Mouse (Mus musculus): ENCODE data around the gene Gm21988.

The Gm21988 gene

DNA sequence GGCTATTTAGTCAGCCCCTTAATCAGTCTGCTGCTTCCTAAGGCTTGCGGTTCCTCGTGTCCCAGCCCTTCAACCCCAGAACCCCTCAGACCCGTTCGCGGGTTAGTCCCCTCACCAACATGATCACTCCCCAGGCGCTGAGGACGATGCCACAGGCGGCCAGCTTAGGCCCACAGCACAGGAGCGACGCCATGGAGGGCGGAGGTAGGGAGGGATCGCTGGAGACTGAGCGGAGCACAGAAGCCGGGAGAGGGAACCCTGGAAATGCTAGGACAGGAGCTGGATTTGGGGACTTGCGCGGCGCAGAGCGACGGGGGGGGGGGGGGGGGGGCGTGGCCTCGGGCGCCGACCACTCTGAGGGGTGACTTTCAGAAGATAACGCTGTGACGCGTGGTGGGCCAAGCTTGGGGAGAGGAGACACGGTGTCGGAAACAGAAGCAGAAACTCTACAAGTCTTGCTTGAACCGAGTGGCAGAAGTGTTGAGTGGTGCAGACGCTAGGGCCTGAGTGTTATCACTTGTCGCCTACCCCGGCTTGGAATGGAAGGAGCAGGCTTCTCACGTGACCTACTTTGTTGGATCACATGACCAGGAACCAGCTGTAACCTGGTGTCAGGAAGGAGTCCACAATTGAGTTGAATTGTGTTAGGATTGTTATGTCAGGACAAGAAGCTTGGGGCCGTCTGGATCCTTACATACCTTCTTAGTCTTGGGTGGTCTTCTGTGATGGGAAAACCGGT, at the start of gene Gm21988, which contains the start of gene Rnasek:
Gene Gm21988 (minus strand): TSS at position 290 of the 739 bp plus-strand sequence.
Gene Rnasek (minus strand): TSS at position 302 of the 739 bp plus-strand sequence.
- DNase-seq (ENCODE audit: low read depth, low spot score), result peak; percentile 82

DNA sequence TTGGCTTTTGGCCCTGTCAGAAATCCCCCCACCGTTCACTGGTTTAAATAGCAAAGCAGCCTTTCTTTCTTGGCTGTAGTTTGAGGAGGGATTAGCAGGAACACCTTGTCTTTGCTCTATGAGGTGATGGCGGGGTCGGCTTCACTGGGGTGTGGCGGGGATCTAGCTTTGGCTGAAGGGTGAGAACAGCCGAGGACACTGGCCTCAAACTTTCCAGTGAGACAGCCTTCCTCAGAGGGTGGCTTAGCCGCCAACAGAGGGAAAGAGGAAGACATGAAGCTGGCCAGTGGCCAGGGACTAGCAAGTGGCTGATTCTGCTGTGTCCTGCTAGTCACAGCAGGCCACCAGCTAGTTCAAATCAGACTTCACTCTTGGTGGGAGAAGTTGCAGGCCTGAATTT, 49.6 kb upstream of the Gm21988 start:
- no peak for DNase-seq (ENCODE audit: low read depth, low spot score)

DNA sequence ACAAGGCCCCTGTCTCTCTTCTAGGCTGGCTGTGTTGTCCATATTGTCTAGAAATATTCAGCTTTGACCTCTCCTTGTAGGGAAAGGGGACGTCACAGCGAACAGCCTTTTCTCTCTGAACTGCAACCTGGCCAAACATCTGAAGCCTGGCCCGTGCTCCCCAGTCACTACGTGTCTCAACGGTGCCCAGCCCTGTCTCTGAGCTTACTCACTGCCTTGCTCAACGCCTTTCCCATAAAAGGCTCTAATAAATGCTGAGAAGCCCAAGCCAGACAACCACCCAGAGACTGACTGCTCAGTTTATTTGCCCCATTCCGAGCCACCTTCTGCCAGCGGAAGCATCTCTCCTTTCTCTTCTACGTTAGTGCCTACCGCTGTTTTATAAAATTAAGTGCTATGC, 48.5 kb upstream of the Gm21988 start:
- DNase-seq (ENCODE audit: low read depth, low spot score), result no peak

DNA sequence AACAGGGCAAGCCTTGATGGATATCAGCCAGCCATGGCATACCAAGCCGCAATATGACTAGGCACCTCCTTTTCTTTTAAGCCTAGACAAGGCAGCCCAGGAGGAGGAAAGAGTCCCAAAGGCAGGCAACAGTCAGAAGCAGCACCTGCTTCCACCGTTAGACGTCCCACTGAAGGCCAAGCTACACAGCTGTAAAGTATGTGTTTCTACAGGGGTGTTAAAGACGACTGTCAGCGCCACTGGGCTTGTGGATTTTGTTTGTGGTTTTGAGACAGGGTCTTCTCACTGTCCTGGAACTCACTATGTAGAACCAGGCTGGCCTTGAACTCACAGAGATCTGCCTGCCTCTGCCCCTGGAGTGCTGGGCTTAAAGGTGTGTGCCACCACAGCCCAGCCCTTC, 46.1 kb upstream of the Gm21988 start:
- DNase-seq (ENCODE audit: low read depth, low spot score), result no peak

DNA sequence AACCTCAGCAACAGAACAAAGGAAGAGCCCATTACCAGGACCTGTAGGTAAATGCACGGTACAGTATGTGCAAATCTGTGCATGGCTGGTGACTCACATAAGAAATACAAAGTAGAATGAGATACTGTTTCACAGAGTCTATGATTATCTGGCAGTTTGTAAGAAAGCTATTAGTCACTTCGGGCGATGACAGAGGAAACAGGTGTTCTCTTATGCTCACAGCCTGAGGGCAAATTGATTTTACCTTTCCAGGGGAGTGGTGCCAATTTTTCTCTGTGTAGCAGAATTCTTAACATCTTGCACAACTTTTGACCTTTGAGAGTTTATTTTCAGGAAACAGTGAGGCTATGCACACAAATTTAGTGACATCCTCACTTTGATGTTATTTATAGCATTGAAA, 45.1 kb upstream of the Gm21988 start:
- no peak for DNase-seq (ENCODE audit: low read depth, low spot score)

DNA sequence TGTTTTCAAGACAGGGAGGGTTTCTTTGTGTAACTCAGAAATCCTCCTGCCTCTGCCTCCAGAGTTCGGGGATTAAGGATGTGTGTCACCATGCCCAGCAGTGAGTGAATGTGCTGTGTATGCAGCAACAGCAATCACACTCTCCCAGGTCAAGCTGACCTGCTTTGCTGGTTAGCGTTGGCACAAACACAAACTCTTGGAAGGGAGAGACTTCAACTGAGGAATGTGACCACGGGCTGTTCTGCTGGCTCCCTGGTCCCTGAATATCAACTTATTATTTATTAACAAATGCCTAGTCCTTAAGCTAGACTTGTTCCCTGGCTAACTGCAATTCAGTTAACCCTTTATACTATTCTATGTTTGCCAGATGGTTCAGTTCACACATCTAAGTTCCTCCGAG, 44.0 kb upstream of the Gm21988 start:
- DNase-seq (ENCODE audit: low read depth, low spot score), result no peak

DNA sequence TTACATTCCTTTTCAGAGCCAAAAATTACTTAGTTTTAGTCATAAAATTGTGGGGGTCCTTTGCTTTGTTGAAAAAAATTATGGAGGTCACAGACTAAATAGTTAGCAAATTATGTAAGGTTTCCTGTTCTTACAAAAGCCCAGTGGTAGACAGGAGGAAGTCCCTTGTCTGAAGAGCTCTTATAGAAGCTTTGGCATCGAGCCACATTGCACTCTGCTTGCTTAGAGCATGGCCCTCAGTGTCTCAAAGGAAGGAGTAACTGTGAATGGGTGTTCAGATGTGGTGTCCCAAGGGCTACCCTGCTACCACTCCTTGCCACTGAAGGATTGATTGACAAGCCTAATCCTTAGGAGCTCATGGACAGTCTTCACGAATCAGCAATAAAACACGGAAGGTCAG, 40.8 kb upstream of the Gm21988 start:
- DNase-seq (ENCODE audit: low read depth, low spot score), result no peak

DNA sequence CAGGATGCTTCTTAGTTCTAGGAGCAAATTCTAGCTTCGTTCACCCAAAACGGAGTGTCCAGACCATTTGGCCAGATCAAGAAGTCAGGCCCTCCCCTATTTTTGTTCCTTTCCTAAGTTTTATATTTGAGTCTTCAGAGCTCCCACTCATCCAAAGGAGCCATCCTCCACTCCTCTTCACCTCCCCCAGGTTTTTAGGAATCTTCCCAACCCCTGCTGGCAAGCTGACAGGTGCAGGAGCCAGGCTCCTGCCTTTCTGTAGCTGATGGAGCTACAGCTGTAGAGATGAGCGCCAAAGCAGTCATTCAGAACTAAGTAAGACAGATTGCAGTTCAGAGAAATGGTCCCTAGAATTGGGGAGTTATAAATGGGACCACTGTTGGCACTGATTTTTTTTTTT, 39.3 kb upstream of the Gm21988 start:
- DNase-seq (ENCODE audit: low read depth, low spot score), result no peak

DNA sequence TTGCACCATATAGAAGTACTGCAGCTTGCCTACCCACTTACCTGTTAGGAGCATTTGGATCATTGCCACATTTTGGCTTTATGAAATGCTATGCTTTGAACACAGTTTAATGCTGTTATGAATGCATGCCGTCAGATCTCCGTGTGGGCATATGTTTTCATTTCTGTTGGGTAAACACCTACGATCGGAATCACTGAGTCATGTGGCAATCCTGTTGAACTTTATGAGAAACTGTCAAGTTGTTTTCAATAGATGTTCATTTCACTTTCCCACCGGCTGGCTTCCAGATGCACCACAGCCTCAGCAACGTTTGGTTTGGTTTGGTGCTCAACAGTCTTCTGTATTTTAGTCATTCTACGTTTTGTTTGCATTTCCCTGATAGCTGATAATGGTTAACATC, 32.0 kb upstream of the Gm21988 start:
- no peak for DNase-seq (ENCODE audit: low read depth, low spot score)

DNA sequence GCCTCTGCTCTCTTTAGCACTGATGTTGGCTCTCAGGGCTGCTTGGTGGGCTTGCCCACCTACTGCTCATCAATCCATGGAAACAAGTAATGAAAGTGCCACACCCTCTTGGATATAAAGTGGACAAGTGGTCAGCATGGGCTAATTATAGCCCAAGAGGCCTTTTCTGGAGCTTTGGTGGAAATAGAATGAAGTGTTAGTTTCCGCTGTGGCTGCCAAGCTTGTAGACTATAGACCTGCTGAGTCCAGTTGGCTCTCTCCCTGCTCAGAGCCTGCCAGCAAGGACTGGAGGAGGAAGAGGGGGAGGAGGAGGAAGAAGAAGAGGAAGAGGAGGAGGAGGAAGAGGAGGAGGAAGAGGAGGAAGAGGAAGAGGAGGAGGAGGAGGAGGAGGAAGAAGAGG, 26.8 kb upstream of the Gm21988 start:
- no peak for DNase-seq (ENCODE audit: low read depth, low spot score)

DNA sequence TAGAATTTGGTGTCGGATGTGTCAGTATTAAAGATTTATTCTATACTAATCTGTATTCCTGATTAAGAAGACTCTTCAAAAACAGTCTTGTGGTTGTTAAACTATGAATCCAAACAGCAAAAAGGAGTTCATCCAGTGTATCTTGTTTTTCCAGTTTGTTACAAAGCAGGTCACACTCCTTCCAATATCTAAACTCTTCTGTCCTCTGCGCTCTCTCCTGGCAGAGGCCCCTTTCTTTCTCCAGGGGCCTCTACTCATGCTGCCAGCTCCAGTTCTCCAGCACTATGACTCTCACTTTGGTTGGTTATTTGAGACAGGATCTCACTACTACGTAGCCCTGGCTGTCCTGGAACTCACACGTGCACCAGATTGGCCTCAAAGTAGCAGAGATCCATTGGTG, 26.2 kb upstream of the Gm21988 start:
- no peak for DNase-seq (ENCODE audit: low read depth, low spot score)

DNA sequence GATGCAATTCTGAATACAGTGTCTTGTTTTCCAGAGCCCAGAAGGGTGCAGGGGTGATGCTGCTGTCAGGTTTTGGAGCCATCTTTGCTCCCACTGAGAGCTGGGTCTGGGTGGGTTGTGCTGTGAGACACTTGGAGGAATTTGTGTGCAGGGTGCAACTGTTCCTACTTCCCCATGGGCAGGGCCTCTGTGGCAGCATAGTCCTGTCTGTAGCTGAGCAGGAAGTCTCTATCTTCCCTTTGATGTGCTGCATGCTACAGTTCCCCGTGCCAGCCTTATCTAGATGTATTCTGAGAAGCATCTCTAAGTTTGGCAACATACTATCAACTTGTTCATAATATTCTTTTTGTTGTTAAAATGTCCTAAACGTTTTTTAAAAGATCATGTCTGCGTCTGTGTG, 25.6 kb upstream of the Gm21988 start:
- no peak for DNase-seq (ENCODE audit: low read depth, low spot score)

DNA sequence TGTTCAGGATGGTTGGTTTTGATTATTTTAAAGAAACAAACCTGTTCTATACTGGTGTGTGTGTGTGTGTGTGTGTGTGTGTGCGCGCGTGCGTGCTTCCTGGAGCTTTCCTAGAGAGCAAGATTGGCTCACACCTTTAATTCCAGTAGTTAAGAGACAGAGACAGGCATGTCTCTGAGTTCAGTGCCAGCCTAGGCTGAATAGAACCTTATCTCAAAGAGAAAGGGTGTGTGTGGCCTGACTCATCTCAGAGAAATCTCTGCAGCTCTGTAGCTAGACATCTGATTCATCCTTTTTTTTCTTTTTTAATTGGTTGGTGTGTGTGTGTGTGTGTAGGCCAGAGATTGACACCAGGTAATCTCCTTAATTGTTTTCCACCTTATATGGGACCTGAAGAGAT, 19.4 kb upstream of the Gm21988 start:
- DNase-seq (ENCODE audit: low read depth, low spot score), result no peak

DNA sequence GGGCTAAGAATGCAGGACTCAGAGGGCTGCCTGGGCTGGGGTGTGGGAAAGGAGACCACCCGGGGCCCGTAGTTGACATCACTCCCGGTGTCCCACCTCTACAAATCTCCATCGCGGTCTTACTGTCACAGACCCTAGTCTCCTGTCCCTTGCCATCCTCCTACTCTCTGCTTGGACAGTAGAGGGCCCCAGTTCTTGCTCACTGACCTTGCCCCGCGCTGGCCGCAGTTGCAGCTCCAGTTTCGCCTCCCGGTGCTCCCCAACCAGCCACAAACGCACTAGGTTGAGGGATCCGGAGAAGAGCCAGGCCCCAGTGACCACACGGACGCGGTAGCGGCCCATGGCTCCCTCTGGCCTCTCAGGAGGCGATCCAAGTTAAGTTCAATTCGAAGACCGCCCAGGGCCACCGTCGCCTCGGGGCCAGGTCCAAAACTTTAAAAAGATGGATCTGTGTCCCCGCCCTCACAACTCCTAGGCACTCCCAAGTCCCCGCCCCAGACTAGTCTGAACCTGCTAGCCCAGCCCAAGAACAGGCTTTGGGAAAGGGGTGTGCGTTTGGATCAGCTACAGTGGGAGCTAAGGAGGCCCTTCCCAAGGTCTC, 15.4 kb upstream of the Gm21988 start, which contains the start of gene Alox12:
Gene Alox12 (minus strand): TSS at position 423 of the 601 bp plus-strand sequence.
- no peak for DNase-seq (ENCODE audit: low read depth, low spot score)

DNA sequence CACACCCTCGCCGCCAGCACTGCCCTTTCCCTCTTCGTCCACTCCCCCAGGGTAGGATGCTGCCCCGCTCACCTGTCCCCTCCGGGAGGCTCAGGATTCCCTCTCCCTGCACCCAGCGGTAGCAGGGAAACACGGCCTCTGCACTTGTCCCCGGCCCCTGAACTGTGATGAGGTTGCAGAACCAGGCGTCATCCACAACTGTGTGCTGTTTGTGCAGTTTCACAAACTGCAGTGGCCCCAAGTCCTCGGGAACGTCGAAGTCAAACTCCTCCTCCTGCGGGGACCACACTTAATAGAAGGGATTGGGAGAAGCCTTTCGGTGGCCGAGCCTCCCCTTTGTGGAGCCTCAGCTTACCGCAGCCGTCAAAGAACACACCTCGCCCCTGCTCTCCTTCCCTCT, 14.7 kb upstream of the Gm21988 start:
- no peak for DNase-seq (ENCODE audit: low read depth, low spot score)

DNA sequence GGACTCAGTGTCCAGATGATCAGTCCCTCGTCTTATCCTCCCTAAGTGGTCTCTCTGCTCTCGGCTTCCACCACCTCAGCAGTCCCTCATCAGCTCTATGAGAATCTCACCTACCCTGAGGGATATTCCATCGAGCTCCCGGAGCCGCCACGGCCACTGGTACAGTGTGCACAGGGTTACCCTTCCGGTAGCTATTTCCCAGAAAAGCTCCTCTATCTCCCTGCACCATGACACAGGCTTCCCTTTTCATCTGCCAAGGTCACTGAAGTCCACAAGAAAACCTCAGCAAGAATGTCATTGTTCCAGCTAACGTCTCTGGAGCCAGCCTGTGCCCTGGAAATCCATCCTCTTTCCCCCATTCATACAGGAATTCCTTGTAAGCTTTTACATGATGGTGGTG, 12.2 kb upstream of the Gm21988 start:
- no peak for DNase-seq (ENCODE audit: low read depth, low spot score)

DNA sequence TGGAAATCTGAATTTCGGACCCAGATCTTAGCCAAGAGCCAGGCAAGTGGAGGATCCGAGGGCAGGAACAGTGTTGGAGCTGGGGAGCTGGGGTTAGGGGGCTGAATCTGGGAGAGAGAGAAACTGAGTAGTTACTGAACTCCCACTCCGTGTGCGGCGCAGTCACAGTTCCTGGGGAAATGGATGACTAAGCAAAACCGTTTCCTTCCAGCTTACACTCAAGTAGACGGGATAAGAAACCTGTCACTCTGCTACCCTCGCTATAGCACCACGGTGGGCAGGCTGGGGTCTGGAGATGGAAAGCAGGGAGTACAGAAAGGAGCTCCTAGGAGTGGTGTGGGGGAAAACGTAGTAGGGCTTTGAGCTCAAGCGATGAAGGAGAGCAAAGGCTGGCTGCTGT, 10.5 kb upstream of the Gm21988 start:
- no peak for DNase-seq (ENCODE audit: low read depth, low spot score)

DNA sequence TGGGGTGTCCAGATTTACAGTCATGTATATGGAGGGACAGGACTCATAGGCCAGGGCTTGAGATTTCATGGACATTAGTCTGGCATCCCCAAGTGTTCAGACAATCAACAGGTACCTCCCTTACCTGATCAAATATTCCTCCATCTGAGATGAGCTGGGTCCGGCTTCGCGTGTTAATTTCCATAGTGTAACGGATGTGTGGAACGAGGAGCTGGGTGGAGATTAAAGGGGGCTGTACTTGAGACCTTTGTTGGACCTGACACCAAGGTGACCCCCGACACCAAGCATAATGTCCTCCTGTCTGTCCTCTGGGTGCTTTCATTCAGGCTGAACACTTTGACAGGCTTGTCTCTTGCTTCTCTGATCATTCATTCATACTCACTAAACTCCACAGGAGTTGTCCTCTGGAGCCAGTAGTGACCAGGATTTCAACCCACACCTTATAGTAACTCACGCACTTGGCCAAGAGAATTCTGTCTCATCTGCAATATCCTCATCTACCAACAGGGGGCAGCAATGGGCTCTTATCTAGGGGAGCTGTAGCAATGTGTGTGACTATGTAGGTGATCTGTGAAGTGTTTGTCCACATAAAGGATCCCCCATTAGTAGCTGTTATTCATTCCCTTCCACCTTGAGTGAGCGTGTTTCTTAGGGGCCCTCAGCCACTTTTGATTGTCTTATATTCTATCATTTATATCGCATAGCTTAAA, 7.7 kb upstream of the Gm21988 start:
- peak; percentile 60 for DNase-seq (ENCODE audit: low read depth, low spot score)

DNA sequence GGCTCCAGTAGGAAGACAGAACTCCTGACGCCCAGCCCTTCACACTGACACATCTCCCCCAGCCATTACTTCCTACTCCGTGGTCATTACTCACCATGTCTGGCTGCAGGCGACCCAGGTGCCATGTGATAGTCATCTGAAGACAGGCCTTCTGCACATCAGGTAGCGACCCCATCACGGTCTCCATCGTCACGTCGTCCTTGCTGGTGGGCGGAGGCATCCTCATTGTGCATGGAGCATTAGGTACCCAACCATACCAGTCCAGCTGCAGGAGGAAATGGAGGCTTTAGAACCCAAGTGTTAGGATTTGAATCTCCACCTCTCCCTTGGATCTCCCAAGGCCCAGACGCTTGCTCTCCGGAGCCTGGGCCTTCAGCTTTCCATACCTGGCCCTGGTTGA, 3.0 kb upstream of the Gm21988 start:
- DNase-seq (ENCODE audit: low read depth, low spot score), result no peak

DNA sequence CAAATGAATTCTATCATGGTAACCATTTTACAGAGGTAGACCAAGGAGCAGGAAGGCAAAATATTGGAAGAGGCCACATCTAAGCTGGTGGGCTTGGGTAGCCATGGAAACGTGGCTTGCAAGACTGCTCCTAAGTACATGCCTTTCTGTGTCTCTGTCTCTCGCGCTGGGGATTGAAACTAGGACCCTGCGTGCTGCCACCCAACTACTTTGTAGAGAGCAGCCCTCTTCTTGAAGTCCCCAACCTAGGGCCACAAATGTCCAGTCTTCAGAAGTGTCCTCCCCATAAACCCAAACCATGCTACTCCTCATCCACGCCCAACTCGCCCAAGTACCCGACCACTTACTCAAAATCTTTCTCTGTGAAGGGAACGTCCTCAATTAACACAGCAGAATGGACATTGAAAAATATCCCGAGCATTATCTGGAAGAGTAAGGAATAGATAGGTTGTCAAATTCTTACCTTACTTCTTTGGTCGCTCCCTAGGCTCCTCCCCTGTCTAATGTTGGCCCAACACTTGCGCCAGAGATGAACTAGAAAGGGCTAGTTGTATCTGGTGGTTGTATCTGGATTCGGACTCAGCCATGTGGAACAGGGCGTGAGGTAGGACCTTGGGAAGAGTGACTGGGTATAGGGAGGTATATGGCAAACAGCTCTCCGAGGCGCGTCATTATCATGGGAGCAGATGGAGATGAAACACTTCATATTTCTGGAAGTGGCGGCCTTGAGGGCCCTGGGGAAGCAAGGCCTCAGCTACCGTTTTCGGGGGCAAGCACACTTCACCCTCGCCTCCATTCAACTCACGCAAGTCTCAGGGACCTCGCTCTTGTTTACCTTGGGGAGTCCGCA, 814 bp downstream of the Gm21988 start:
- peak; percentile 54 for DNase-seq (ENCODE audit: low read depth, low spot score)

DNA sequence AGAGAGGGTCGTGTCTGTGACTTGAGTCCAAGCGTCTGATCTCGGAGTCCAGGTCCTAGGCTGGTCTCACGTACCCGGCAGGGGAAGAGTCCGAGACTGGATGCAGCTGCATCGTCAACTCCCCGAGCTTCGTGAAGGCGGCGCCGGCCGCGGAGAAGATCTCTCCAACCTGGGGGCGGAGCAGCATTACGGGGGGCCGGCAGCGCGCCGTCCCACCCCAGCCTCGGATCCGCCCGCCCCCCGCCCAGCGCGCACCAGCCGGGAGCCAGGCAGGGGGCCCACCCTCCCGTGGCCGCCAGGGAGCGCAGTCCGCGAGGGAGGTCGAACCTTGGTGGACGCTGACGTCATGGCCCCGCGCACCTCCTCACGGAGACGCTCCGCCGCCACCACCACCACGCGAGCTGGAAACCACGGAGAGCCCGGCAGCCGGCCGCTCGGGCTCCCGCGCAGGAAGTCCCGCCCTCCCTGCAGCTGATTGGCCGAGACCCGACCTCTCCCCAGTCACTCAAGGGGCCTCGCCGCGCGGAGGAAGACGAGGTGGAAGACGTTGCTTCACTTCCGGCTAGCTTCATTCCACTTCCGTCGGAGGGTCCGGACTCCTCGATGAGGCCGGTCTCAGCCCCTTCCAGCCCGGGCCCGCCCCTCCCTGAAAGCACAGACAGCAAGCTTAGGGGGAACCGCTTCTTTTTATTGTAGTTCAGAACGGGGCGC, 2.0 kb downstream of the Gm21988 start, which contains the start of gene 0610010K14Rik:
Gene 0610010K14Rik (minus strand): TSS at position 458 of the 711 bp plus-strand sequence.
- DNase-seq (ENCODE audit: low read depth, low spot score), result peak; percentile 90

All from c-Kit-negative CD71-positive TER-119-positive erythroid progenitor cells, embryonic 14.5 days (primary cell).